Mouse (Mus musculus): ENCODE results near the gene Hemk1. TPM values are rescaled to one million over a fixed set of nuclear protein-coding genes. Genes with fewer than 3 reads are reported as not detected.

The Hemk1 gene
- polyA plus RNA-seq, 1 experiment from 2014 or later = 17.2 TPM

Other genes starting within 250 kb of the Hemk1 start
- 22.5 and 28.5 TPM in 2 replicates for gene Dock3, start 106.4 kb downstream of the Hemk1 start, polyA plus RNA-seq (2015; fragmentation: Nextera tagmentation; extraction: Ambion mirVana)
- 2.7 and 3.0 TPM in 2 replicates for gene Mapkapk3, start 48.5 kb downstream of the Hemk1 start, polyA plus RNA-seq (2015; fragmentation: Nextera tagmentation; extraction: Ambion mirVana)
- 10.9 and 13.7 TPM in 2 replicates for gene Cish, start 42.3 kb downstream of the Hemk1 start, polyA plus RNA-seq (2015; fragmentation: Nextera tagmentation; extraction: Ambion mirVana)
- 9.1 and 9.4 TPM in 2 replicates for gene 6430571L13Rik, start 2.3 kb upstream of the Hemk1 start, polyA plus RNA-seq (2015; fragmentation: Nextera tagmentation; extraction: Ambion mirVana)
- 7.7 and 10.7 TPM in 2 replicates for gene Cacna2d2, start 61.3 kb upstream of the Hemk1 start, polyA plus RNA-seq (2015; fragmentation: Nextera tagmentation; extraction: Ambion mirVana)
- 48.1 and 48.5 TPM in 2 replicates for gene Tmem115, start 195.6 kb upstream of the Hemk1 start, polyA plus RNA-seq (2015; fragmentation: Nextera tagmentation; extraction: Ambion mirVana)
- 45.3 and 47.3 TPM in 2 replicates for gene Cyb561d2, start 203.8 kb upstream of the Hemk1 start, polyA plus RNA-seq (2015; fragmentation: Nextera tagmentation; extraction: Ambion mirVana)
- 69.2 and 70.2 TPM in 2 replicates for gene Nprl2, start 203.9 kb upstream of the Hemk1 start, polyA plus RNA-seq (2015; fragmentation: Nextera tagmentation; extraction: Ambion mirVana)
- 3.4 and 4.3 TPM in 2 replicates for gene Zmynd10, start 208.9 kb upstream of the Hemk1 start, polyA plus RNA-seq (2015; fragmentation: Nextera tagmentation; extraction: Ambion mirVana)
- gene Rassf1, start 213.2 kb upstream of the Hemk1 start, polyA plus RNA-seq (2015; fragmentation: Nextera tagmentation; extraction: Ambion mirVana) = 43.6 and 43.9 TPM in 2 replicates
- gene Tusc2, start 224.9 kb upstream of the Hemk1 start, polyA plus RNA-seq (2015; fragmentation: Nextera tagmentation; extraction: Ambion mirVana) = 119 and 129 TPM in 2 replicates
- gene Hyal2, start 229.6 kb upstream of the Hemk1 start, polyA plus RNA-seq (2015; fragmentation: Nextera tagmentation; extraction: Ambion mirVana) = 65.8 and 67.4 TPM in 2 replicates
- 7.5 and 8.4 TPM in 2 replicates for gene Hyal1, start 238.6 kb upstream of the Hemk1 start, polyA plus RNA-seq (2015; fragmentation: Nextera tagmentation; extraction: Ambion mirVana)
- gene Naa80, start 240.5 kb upstream of the Hemk1 start, polyA plus RNA-seq (2015; fragmentation: Nextera tagmentation; extraction: Ambion mirVana) = 17.6 and 19.5 TPM in 2 replicates
- gene Hyal3, start 242.5 kb upstream of the Hemk1 start, polyA plus RNA-seq (2015; fragmentation: Nextera tagmentation; extraction: Ambion mirVana) = 1.8 and 2.2 TPM in 2 replicates
- gene Ifrd2, start 249.3 kb upstream of the Hemk1 start, polyA plus RNA-seq (2015; fragmentation: Nextera tagmentation; extraction: Ambion mirVana) = 16.3 and 17.3 TPM in 2 replicates

Data from hindbrain, embryonic 15.5 days (tissue).